11 mouse cellular contexts compared by ENCODE assay signal in the genomic region with DNA sequence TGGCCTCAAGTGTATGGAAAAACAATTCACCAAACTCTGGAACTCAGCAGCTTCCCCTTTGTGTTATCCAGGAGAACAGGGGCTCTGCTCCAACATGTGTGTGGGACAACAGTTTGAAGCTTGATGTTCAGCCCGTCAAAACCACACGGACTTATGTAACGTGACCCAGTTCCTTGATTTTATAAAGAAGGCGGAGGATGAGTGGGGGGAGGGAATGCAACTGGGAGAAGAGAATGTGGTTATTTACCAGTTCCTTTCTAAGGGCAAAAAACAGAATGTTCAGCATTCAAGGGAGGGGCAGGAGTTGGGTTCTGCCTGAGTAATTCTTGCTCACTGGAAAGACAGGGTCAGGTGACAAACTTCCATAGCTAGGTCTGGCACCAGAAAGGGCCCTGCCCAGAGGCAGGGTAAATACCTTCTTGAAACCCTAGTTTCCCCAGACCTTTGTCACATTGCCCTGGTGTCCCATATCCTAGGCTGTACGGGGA.
DNase-seq lines count a peak whose midpoint lies in the region; ATAC-seq lines count a peak whose summit lies in the region.
"Had no signal": no experiment of that assay in that cellular context is flagged by ENCODE, and none has a peak within 500 bp of the region (broad histone marks: within the 10 kb centered on the region; RNA-seq: fewer than 3 reads in every experiment).

No protein-coding gene starts in this region.

- no peak overlapping the region for H3K4me2 ChIP-seq in kidney, embryonic 16.5 days (replicated peaks; ENCODE audit: low read depth, low read length)

- H3K36me3 ChIP-seq in heart, embryonic 10.5 days: no peaks in the 10 kb centered on the region
- H3K36me3 ChIP-seq in kidney, embryonic 16.5 days (ENCODE audit: insufficient read depth, low read length): no peaks in the 10 kb centered on the region

- peak; percentile 57 to 69 for DNase-seq in heart, adult 9 months (ENCODE audit: low spot score in 2 of 2)
- no peak for DNase-seq in heart, embryonic 10.5 days (ENCODE audit: low spot score)
- peak; percentile 72 for DNase-seq in adipocyte (ENCODE audit: low spot score)
- DNase-seq in urinary bladder, adult 2 months (ENCODE audit: low spot score): no peak
- DNase-seq in cerebellum, postnatal 36 days: no peak
- DNase-seq: cerebellum, adult 11-12 months; thymus, adult 18-20 months had no signal

- H3K9ac ChIP-seq in kidney, embryonic 16.5 days (replicated peaks; ENCODE audit: low read length): no peak overlapping the region

- peak; percentile 79 for ATAC-seq in kidney, embryonic 16.5 days (ENCODE audit: low FRiP score, low TSS enrichment)
- ATAC-seq in megakaryocyte progenitor cell, adult 5-6 weeks (replicated peaks; ENCODE audit: poor library complexity): peak; percentile 86
- ATAC-seq in erythroid progenitor cell, adult 5-6 weeks (replicated peaks; ENCODE audit: low FRiP score, poor library complexity, severe bottlenecking): no peak

- WGBS in heart, embryonic 10.5 days: 81% methylated on average over 5 of the region's 5 CpGs
- WGBS in kidney, embryonic 16.5 days: 65% methylated on average over 5 of the region's 5 CpGs

- H3K4me1 ChIP-seq in heart, embryonic 10.5 days: no peaks in the 10 kb centered on the region
- no peaks in the 10 kb centered on the region for H3K4me1 ChIP-seq in kidney, embryonic 16.5 days (ENCODE audit: insufficient read depth, low read length)

- H3K27me3 ChIP-seq in heart, embryonic 10.5 days (ENCODE audit: insufficient read depth, poor library complexity, severe bottlenecking): 0 out of 2 replicates have a peak, but pooled peaks cover 3% of the 10 kb centered on the region
- peaks cover 18% of the 10 kb centered on the region; the same call in 1 of the 2 replicates for H3K27me3 ChIP-seq in kidney, embryonic 16.5 days (ENCODE audit: insufficient read depth, low read length)

- no peak overlapping the region for H3K27ac ChIP-seq in heart, embryonic 10.5 days
- no peak overlapping the region for H3K27ac ChIP-seq in kidney, embryonic 16.5 days (ENCODE audit: low read length)
- H3K27ac ChIP-seq: left cerebral cortex, adult 2 months had no signal

- no peaks in the 10 kb centered on the region for H3K9me3 ChIP-seq in heart, embryonic 10.5 days
- H3K9me3 ChIP-seq in kidney, embryonic 16.5 days (ENCODE audit: low read length): no peaks in the 10 kb centered on the region

- H3K4me3 ChIP-seq in heart, embryonic 10.5 days: no peak overlapping the region
- H3K4me3 ChIP-seq in kidney, embryonic 16.5 days (ENCODE audit: low read length): no peak overlapping the region
- H3K4me3 ChIP-seq: left cerebral cortex, adult 2 months had no signal

Comparison
In these comparisons a context has a peak if more than half of its experiments do, and no peak if none do; other contexts are left out.
1. DNase-seq: peak in heart, adult 9 months (2 of 2) and adipocyte (single experiment); none in heart, embryonic 10.5 days (single experiment), urinary bladder, adult 2 months (single experiment) and cerebellum, postnatal 36 days (0 of 2).